Mouse (Mus musculus): ENCODE measurements at regions not wholly inside any gene's neighbourhood (a gene's known extent, or its start where the extent isn't known, plus 50 kb on each side); places are given as distances from the start of the nearest gene placed in this dataset.

DNA sequence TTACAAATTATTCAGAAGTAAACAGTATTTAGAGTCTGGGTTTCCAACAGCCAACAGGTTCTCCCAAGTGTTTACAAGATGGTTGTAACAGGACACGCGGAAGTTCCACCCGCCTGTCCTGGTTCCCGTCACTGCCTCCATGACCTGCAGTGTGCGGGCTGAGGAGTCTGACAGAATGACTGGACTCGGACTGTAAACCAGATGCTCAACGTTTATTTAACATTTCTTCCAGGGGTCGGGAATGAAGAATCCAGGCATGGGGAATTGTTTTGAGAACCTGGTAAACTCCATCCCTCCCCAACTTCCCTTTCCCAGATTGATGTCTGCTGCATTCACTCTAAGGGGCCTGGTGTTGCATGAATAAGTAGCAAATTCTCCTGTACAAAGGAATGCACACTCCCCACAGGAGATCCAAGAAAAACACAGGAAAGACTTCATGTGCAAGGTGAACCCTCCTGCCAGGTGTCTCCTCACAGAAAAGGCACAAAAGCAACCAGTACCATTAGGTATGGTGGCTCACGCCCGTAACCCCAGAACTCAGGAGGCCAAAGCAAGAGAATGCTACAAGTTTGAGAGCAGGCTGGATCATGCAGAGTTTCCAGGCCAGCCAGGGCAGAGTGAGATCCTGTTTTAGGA, 151.1 kb upstream of the Irf2bp2 start:
- no peak for DNase-seq (ENCODE audit: low spot score)

- DNase-seq (ENCODE audit: low spot score): no peak
These were observed 149.5 kb upstream of the Irf2bp2 start for GRCm38 (mm10) chr8:126743296-126743695.

DNA sequence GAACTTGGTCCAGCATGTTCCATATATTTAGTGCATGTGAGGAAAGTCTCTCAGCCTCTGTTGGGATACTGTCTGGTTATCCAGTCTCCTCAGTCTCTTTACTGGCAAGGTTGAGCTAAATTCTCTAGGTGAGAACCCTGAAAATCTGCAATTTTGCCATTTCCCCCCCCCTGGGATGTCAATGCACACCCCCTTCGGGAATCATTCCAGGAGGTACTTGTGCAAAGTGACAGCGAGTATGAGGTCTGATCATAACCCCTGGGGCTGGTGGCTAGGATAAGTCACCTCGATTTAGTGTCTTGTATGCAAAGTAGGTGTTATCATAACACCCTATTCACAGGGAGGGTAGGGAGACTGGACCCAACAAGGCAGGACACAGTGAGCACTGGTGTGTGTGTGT, 148.3 kb upstream of the Irf2bp2 start:
- no peak for DNase-seq (ENCODE audit: low spot score)

DNA sequence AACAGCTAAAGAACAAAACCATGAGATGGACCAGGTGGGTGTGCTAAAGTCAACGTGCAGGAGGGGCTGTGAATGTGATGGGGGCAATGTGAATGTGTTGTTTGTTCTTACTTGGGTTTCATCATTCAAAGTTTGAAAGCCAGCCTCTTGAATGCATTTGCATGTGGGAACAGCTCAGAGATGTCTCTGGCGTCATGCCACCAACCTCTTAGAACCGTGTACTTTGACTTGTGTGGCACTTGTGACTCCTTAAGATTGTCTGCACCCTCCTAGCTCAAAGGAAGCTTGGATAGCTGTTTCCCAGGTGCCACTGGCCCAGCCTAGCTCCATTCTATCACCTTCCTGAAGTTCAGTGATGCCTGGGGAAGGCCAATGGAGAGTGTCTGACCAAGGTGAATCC, 147.2 kb upstream of the Irf2bp2 start:
- DNase-seq (ENCODE audit: low spot score): no peak

DNA sequence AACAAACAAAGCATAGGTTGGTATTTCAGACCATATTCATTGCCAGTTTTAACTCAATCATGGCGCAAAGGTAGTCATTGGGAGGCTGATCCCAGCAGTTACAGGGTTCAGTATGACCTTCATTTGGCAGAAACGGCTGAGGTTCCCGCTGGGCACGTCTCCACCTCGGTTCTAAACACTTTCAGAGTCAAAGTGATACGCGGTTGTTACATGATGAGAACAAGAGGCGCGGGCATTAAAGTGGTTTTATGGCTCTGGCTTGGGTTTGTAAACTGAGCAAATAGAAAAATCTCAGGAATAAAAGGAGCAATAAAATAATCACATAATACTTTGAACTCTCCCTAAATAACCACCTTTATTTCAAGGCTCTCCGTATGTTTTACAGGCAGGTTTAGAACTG, 146.0 kb upstream of the Irf2bp2 start:
- DNase-seq (ENCODE audit: low spot score): no peak

DNA sequence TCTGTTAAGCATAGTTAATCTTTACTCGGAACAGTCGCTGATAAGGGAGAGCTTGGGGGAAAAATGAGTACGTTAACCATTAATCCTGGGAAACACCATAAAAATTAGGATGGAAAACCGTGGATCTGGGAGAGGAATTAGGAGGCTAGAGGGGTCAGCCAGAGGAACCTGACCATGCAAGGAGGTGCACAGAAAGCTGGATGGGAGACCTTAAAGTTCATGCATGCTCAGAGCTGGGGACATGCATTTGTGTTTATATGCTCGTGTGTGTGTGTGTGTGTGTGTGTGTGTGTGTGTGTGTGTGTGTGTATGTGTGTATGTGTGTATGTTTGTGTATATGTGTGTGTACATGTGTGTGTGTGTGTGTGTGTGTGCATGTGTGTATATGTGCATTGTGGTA, 143.2 kb upstream of the Irf2bp2 start:
- no peak for DNase-seq (ENCODE audit: low spot score)

GRCm38 (mm10) chr8:126736441-126736962, 142.7 kb upstream of the Irf2bp2 start:
- DNase-seq (ENCODE audit: low spot score): peak; percentile 99

DNA sequence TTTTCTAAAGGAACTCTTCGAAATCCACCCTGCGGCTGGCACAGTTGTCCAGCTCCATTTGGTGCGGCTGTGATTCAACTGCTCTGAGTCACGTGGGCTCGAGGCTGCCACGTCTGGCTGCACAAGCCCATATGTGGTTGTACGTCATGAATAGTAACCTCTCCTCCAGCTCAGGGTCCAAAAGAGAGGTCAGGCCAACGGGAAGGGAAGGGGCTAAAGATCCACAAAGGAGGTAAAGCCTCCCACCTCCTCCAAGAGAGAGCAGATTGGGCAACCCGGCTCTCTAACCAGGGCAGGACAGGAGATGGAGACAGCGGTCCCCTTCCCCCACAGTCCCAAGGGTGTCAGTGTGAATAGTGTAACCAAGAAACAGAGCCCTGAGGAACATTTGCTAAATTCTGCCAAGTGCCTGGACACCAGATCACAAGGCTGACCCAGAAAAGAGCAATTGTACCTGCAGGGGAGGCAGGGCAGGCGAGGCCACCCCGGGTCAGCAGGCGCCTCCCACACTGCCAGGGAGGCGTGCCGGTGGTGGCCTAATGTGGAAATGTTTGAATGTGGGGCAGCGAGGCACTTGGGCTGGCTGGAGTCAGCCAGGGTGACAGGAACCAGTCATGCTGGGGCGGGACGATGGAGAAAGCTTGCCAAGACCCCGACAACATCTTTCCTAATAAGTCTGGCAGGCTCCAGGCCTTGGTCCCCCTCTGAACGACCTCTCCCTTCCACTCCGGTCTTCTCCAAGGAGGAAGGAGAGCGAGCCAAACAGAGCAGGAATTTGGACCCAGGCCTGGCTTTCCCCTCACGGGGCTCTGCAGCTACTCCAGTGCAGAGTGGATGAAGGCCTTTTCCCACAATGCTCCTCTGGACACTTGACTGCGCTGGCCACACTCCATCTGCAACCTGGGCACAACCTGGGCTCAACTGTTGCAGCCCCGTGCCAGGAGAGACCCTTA, 142.0 kb upstream of the Irf2bp2 start:
- peak; percentile 99 for DNase-seq (ENCODE audit: low spot score)

- no peak for DNase-seq (ENCODE audit: low spot score)
These were observed 141.1 kb upstream of the Irf2bp2 start for GRCm38 (mm10) chr8:126734743-126735487.

DNA sequence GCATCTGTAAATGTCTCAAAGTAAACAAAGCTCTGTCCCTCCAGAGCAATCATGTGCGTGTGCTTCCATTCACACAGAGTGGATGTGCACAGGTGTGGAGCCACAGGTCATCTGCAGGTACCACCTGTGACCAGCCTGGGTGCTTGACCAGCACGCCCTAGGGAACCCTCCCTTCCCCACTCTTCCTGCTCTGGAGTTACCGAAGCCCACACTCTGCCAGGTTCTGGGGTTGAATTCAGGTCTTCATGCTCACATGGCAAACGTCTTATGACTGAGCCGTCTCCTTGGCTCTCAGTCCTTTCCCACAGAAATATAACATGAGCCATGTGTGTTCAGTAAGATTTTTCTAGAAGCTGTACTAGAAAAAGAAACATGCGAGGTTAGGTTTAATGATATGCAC, 140.0 kb upstream of the Irf2bp2 start:
- DNase-seq (ENCODE audit: low spot score): no peak

- DNase-seq (ENCODE audit: low spot score): no peak
These were observed 139.5 kb upstream of the Irf2bp2 start for GRCm38 (mm10) chr8:126733307-126733706.

GRCm38 (mm10) chr8:126730017-126730631, 136.3 kb upstream of the Irf2bp2 start:
- DNase-seq (ENCODE audit: low spot score): no peak

DNA sequence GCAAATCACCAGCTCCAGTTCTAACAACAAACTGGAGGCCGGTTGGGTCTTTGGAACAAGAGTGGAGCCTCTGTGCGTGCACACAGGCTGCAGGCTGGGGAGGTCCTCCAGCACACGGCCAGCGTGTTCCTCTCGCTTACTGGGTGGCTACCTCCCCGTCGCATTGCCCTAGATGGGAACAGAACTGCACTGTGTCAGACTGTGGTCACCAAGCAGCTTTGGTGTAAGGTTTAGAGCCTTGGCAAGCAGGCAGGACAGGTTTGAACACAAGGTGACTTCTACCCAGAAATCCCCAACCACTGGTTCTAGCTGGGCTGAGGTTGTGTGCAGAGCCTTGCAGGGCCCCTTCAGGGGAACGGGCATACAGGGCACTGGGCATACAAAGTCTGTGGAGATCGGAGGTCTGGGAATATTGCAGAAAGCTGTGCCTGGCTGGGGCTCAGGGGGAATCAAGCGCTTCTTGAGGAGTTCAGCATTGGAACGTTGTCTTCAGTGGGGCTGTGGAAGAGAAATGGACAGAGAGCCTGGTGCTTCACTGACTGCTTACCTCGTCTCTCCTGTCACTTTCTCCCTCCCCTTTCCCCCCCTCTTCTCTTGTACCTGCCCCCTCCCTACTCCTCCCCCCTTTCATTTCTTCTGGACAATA, 135.3 kb upstream of the Irf2bp2 start:
- no peak for DNase-seq (ENCODE audit: low spot score)

GRCm38 (mm10) chr8:126728135-126728534, 134.3 kb upstream of the Irf2bp2 start:
- no peak for DNase-seq (ENCODE audit: low spot score)

GRCm38 (mm10) chr8:126727068-126727467, 133.3 kb upstream of the Irf2bp2 start:
- no peak for DNase-seq (ENCODE audit: low spot score)

- DNase-seq (ENCODE audit: low spot score): no peak
These were observed 129.7 kb upstream of the Irf2bp2 start for GRCm38 (mm10) chr8:126723259-126724122.

GRCm38 (mm10) chr8:126721621-126722020, 127.8 kb upstream of the Irf2bp2 start:
- DNase-seq (ENCODE audit: low spot score): peak; percentile 67

DNA sequence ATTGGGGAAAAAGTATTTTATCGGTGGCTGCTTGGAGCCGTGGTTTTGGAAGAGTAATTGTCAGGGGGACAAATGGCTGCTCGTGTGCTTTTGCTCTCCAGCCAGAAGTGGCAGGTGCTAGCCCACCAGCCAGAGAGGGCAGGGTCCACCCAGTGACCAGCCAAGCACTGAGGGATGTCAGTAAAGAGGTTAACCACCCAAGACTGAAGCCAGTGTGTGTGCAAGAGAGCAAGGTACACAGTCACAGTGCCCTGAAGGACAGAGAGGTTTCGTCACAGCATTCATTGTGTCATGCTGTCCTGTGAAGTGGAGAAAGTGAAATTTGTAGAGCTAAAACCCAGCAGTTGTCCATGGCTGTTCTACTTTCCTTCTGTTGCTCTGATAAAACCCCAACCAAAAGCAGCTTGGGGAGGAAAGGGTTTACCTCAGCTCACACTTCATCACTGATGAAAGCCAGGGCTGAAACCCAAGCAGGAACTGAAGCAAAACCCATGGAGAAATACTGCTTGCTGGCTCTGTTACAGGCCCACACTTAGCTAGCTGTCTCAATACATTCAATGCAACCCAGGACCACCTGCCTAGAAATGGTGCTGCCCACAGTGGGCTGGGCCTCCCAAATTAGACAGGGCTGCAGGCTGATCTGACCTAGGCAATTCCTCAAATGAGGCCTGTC, 126.8 kb upstream of the Irf2bp2 start:
- DNase-seq (ENCODE audit: low spot score): no peak

GRCm38 (mm10) chr8:126719748-126720147, 126.0 kb upstream of the Irf2bp2 start:
- DNase-seq (ENCODE audit: low spot score): no peak

Data from heart, adult 8-10 months (tissue).